Mouse (Mus musculus) bone marrow macrophage, adult 2 months (primary cell): ENCODE results near the gene B230118H07Rik.

Experiments
- CTCF ChIP-seq: IDR thresholded peaks from 2 replicates; pipeline ENCODE4 v1.5.1; 2012; ENCODE audit warnings: low read depth, mild to moderate bottlenecking, low read length, moderate library complexity
- POLR2A ChIP-seq: IDR thresholded peaks from 2 replicates; pipeline ENCODE4 v1.6.1; 2012; ENCODE audit warnings: mild to moderate bottlenecking, low read depth, low read length, borderline replicate concordance

DNA sequence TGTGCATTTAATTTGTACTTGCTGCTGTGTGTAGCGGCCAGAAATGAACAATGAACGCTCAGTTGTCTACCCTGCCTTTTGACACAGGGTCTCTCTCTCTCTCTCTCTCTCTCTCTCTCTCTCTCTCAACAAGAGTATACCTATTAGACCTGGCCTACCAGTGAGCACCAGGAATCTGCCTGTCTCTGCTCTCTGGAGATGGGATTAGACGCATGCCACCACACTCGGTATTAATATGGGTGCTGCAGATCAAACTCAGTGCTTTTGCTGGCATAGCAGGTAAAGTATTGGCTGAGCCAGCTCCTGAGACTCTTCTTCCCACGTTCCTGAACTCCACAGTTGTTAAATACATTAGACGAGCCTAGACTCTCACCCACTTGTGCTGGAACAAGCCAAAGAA, 100.5 kb downstream of the B230118H07Rik start:
- TF ChIP-seq CTCF (no peak), POLR2A (no peak)
